Mouse (Mus musculus) frontal cortex, adult 2 months (tissue): ENCODE data around the gene Pla2g2c. TPM values are rescaled to one million over a fixed set of nuclear protein-coding genes. Genes with fewer than 3 reads are reported as not detected.
A peak's percentile ranks its signal among the peaks of the same experiment; 100 is the strongest.

ENCODE experiments used
- DNase-seq, 2 experiments: peaks; one replicate each; pipeline ENCODE4 v3.0.0; 2022; ENCODE audit warnings: low spot score in 1 of 2; ENCODE audit errors: extremely low spot score in 1 of 2
- polyA plus RNA-seq: library from polyadenylated mRNA; depleted of rRNA; stranded (reverse); fragments of >200 nt; gene quantifications from 2 replicates; pipeline ENCODE4 v1.2.3, GENCODE M21; 2012; rRNA removed

Gene Pla2g2c
- polyA plus RNA-seq, 1 experiment: 0.16 TPM

DNA sequence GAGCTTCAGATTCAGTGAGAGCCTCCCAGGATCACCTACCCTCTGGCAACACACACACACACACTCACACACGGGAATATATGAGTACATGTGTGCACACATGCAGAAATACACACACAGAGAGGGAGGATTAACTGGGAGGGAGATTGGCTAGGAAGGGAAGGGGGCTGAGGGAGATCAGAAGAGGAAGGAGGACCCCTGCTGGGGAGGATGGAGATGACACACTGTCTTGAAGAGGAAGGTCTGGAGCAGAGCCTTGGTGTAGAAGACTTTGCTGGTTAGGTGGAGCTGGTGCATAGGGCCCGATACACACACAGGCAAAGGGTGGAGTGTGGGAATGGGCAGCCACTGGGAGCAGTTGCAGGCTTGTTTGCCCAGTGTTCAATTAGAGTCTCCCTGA lies 68.7 kb downstream of the Pla2g2c start:
- DNase-seq: peak; percentile 39 to 86

DNA sequence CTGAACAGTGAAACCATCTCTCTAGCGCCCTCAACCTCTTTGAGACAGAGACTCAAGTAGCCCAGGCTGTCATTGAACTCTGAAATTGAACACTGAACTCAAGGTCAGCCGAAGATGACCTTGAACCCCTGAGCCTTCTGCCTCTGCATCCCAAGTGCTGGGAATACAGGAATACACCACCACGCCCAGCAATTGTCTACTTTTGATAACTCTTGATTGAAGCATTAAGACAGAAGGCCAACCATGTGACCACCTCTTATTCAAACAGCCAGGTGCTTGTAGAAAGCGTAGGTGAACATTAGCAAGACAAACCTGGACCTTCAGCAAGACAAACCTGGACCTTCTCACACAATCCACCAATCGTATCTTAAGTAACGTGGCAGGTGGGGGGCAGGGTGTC lies 69.8 kb downstream of the Pla2g2c start:
- DNase-seq: no peak

Other genes with a start within 250 kb of the Pla2g2c start
- 2.4 TPM in 2 replicates for gene Vwa5b1, start 88.9 kb upstream of the Pla2g2c start, polyA plus RNA-seq
- 1.2 and 1.4 TPM in 2 replicates for gene Ubxn10, start 12.4 kb downstream of the Pla2g2c start, polyA plus RNA-seq
- 0.08 and 0.13 TPM in 2 replicates for gene Pla2g2f, start 32.8 kb downstream of the Pla2g2c start, polyA plus RNA-seq
- gene Pla2g2d, start 50.9 kb downstream of the Pla2g2c start, polyA plus RNA-seq: 0.17 and 0.58 TPM in 2 replicates
- gene Pla2g5, start 138.7 kb downstream of the Pla2g2c start, polyA plus RNA-seq: 6.4 and 9.2 TPM in 2 replicates
- not detected in 2 replicates for gene Gm13030, start 149.2 kb downstream of the Pla2g2c start, polyA plus RNA-seq
- 0.19 TPM in 1 of 2 replicates, not detected in the other for gene Pla2g2e, start 153.2 kb downstream of the Pla2g2c start, polyA plus RNA-seq
- gene Otud3, start 189.2 kb downstream of the Pla2g2c start, polyA plus RNA-seq: 11.3 and 13.3 TPM in 2 replicates
- gene Rnf186, start 242.3 kb downstream of the Pla2g2c start, polyA plus RNA-seq: not detected in 2 replicates
- 3.3 and 3.4 TPM in 2 replicates for gene Tmco4, start 248.1 kb downstream of the Pla2g2c start, polyA plus RNA-seq